Mouse (Mus musculus) hindbrain, embryonic 13.5 days (tissue): Measurements from ENCODE around the gene Esrrg. TPM values are rescaled to one million over a fixed set of nuclear protein-coding genes. Genes with fewer than 3 reads are reported as not detected.

ENCODE experiments used
- ATAC-seq: fragments of 200-750 bp; cut with Nextera tagmentation; 2 replicates; pipeline ENCODE4 v1.8.0; 2017; ENCODE audit warnings: moderate TSS enrichment; ENCODE audit not compliant: low FRiP score
- H3K27ac ChIP-seq: fragments of 300-500 bp; sonication (generic); 2 replicates; pipeline ENCODE4 v1.5.1; 2015; ENCODE audit warnings: inconsistent platforms, mild to moderate bottlenecking, moderate library complexity
- H3K27me3 ChIP-seq: fragments of 300-500 bp; sonication (generic); 2 replicates; pipeline ENCODE4 v1.6.1; 2015; ENCODE audit warnings: mild to moderate bottlenecking, inconsistent platforms
- H3K36me3 ChIP-seq: fragments of 300-500 bp; sonication (generic); 2 replicates; pipeline ENCODE4 v1.6.1; 2015; ENCODE audit warnings: mild to moderate bottlenecking, inconsistent platforms
- H3K4me1 ChIP-seq: fragments of 300-500 bp; sonication (generic); replicated peaks from 2 replicates; pipeline ENCODE4 v1.6.1; 2015; ENCODE audit warnings: inconsistent platforms
- H3K4me2 ChIP-seq: fragments of 300-500 bp; sonication (generic); 2 replicates; pipeline ENCODE4 v1.6.1; 2015; ENCODE audit warnings: inconsistent platforms, mild to moderate bottlenecking, moderate library complexity
- H3K4me3 ChIP-seq: fragments of 300-500 bp; sonication (generic); 2 replicates; pipeline ENCODE4 v1.5.1; 2015; ENCODE audit warnings: mild to moderate bottlenecking, inconsistent platforms
- H3K9ac ChIP-seq: fragments of 300-500 bp; sonication (generic); 2 replicates; pipeline ENCODE4 v1.6.1; 2015; ENCODE audit warnings: mild to moderate bottlenecking, inconsistent platforms
- H3K9me3 ChIP-seq: fragments of 300-500 bp; sonication (generic); 2 replicates; pipeline ENCODE4 v1.6.1; 2016; ENCODE audit warnings: inconsistent platforms
- WGBS: fragments of 180-500 bp; shearing (Covaris S2); methylation state at CpG from one replicate; pipeline ENCODE4 v1.1.7; 2015; 5-methylcytosine and 5-hydroxymethylcytosine counted together
- polyA plus RNA-seq: library from polyadenylated mRNA; unstranded; fragments of >200 nt; fragmentation: Nextera tagmentation; extraction: Ambion mirVana; gene quantifications from 2 replicates; pipeline ENCODE4 v1.2.1, GENCODE M21; 2015

Esrrg gene
- polyA plus RNA-seq, 1 experiment from 2014 or later: 28.9 TPM

- Histone ChIP-seq H3K27me3 (no peaks in the 10 kb centered on the region), H3K4me3 (no peak overlapping the region), H3K9ac (no peak overlapping the region), H3K4me1 (no peaks in the 10 kb centered on the region), H3K27ac (no peak overlapping the region), H3K9me3 (no peaks in the 10 kb centered on the region), H3K4me2 (no peak overlapping the region), H3K36me3 (no peaks in the 10 kb centered on the region)
- no peak for ATAC-seq
- 90% methylated on average over 4 of the region's 4 CpGs for WGBS
Measured at GRCm38 (mm10) chr1:187731171-187731570, 122.6 kb downstream of the Esrrg start.

- Histone ChIP-seq H3K36me3 (no peaks in the 10 kb centered on the region), H3K27me3 (no peaks in the 10 kb centered on the region), H3K27ac (no peak overlapping the region), H3K4me2 (no peak overlapping the region), H3K4me3 (no peak overlapping the region), H3K9ac (no peak overlapping the region), H3K4me1 (peaks cover 4% of the 10 kb centered on the region), H3K9me3 (peaks cover 6% of the 10 kb centered on the region; the same call in 1 of the 2 replicates)
- 57% methylated on average over 14 of the region's 14 CpGs for WGBS
- no peak for ATAC-seq
Measured at GRCm38 (mm10) chr1:187736507-187736906, 127.9 kb downstream of the Esrrg start.

- no peak for ATAC-seq
- Histone ChIP-seq H3K27ac (no peak overlapping the region), H3K4me2 (no peak overlapping the region), H3K36me3 (no peaks in the 10 kb centered on the region), H3K9ac (no peak overlapping the region), H3K9me3 (peaks cover 6% of the 10 kb centered on the region; the same call in 1 of the 2 replicates), H3K4me3 (no peak overlapping the region), H3K27me3 (no peaks in the 10 kb centered on the region), H3K4me1 (peaks cover 4% of the 10 kb centered on the region)
- 90% methylated on average over 7 of the region's 7 CpGs for WGBS
Measured at GRCm38 (mm10) chr1:187737296-187737695, 128.7 kb downstream of the Esrrg start.

- no peaks in the 10 kb centered on the region for H3K36me3 ChIP-seq
- no peak overlapping the region for H3K4me2 ChIP-seq
- H3K27me3 ChIP-seq: no peaks in the 10 kb centered on the region
- peaks cover 4% of the 10 kb centered on the region for H3K4me1 ChIP-seq
- no peak overlapping the region for H3K27ac ChIP-seq
- ATAC-seq: no peak
- H3K9me3 ChIP-seq: peaks cover 6% of the 10 kb centered on the region; the same call in 1 of the 2 replicates
- no peak overlapping the region for H3K9ac ChIP-seq
- 87% methylated on average over 12 of the region's 12 CpGs for WGBS
- H3K4me3 ChIP-seq: no peak overlapping the region
Measured at GRCm38 (mm10) chr1:187740531-187740930, 131.9 kb downstream of the Esrrg start.

- H3K36me3 ChIP-seq: no peaks in the 10 kb centered on the region
- no peak overlapping the region for H3K4me2 ChIP-seq
- H3K27ac ChIP-seq: no peak overlapping the region
- no peak for ATAC-seq
- no peaks in the 10 kb centered on the region for H3K27me3 ChIP-seq
- H3K4me3 ChIP-seq: no peak overlapping the region
- peaks cover 6% of the 10 kb centered on the region; the same call in 1 of the 2 replicates for H3K9me3 ChIP-seq
- no peak overlapping the region for H3K9ac ChIP-seq
- peaks cover 4% of the 10 kb centered on the region for H3K4me1 ChIP-seq
- WGBS: 94% methylated on average over 7 of the region's 7 CpGs
Measured at GRCm38 (mm10) chr1:187741306-187741705, 132.7 kb downstream of the Esrrg start.

GRCm38 (mm10) chr1:187742071-187742470 lies 133.5 kb downstream of the Esrrg start:
- peaks cover 6% of the 10 kb centered on the region; the same call in 1 of the 2 replicates for H3K9me3 ChIP-seq
- no peak overlapping the region for H3K4me2 ChIP-seq
- H3K9ac ChIP-seq: no peak overlapping the region
- WGBS: 74% methylated on average over 8 of the region's 8 CpGs
- no peak overlapping the region for H3K27ac ChIP-seq
- no peaks in the 10 kb centered on the region for H3K36me3 ChIP-seq
- no peak overlapping the region for H3K4me3 ChIP-seq
- H3K4me1 ChIP-seq: no peaks in the 10 kb centered on the region
- no peaks in the 10 kb centered on the region for H3K27me3 ChIP-seq
- ATAC-seq: no peak

- Histone ChIP-seq H3K4me3 (no peak overlapping the region), H3K4me1 (no peaks in the 10 kb centered on the region), H3K36me3 (no peaks in the 10 kb centered on the region), H3K27me3 (no peaks in the 10 kb centered on the region), H3K9me3 (no peaks in the 10 kb centered on the region), H3K9ac (no peak overlapping the region), H3K27ac (no peak overlapping the region), H3K4me2 (no peak overlapping the region)
- no peak for ATAC-seq
- 83% methylated on average over 3 of the region's 3 CpGs for WGBS
Measured at GRCm38 (mm10) chr1:187749294-187749693, 140.7 kb downstream of the Esrrg start.

GRCm38 (mm10) chr1:187749931-187750330 lies 141.3 kb downstream of the Esrrg start:
- no peaks in the 10 kb centered on the region for H3K36me3 ChIP-seq
- no peak overlapping the region for H3K4me3 ChIP-seq
- no peak for ATAC-seq
- H3K9me3 ChIP-seq: no peaks in the 10 kb centered on the region
- no peak overlapping the region for H3K4me2 ChIP-seq
- H3K27me3 ChIP-seq: no peaks in the 10 kb centered on the region
- no peak overlapping the region for H3K9ac ChIP-seq
- WGBS: 61% methylated on average over 5 of the region's 5 CpGs
- H3K27ac ChIP-seq: no peak overlapping the region
- no peaks in the 10 kb centered on the region for H3K4me1 ChIP-seq

GRCm38 (mm10) chr1:187755528-187755927 lies 146.9 kb downstream of the Esrrg start:
- no peak overlapping the region for H3K9ac ChIP-seq
- no peaks in the 10 kb centered on the region; the same call in 1 of the 2 replicates for H3K4me1 ChIP-seq
- ATAC-seq: no peak
- H3K4me2 ChIP-seq: no peak overlapping the region
- no peaks in the 10 kb centered on the region for H3K27me3 ChIP-seq
- no peak overlapping the region for H3K27ac ChIP-seq
- H3K9me3 ChIP-seq: no peaks in the 10 kb centered on the region
- H3K36me3 ChIP-seq: no peaks in the 10 kb centered on the region
- H3K4me3 ChIP-seq: no peak overlapping the region
- 85% methylated on average over 13 of the region's 13 CpGs for WGBS

- no peak for ATAC-seq
- Histone ChIP-seq H3K27ac (no peak overlapping the region), H3K27me3 (no peaks in the 10 kb centered on the region), H3K4me2 (no peak overlapping the region), H3K36me3 (no peaks in the 10 kb centered on the region), H3K4me3 (no peak overlapping the region), H3K9me3 (no peaks in the 10 kb centered on the region), H3K4me1 (peaks cover 3% of the 10 kb centered on the region), H3K9ac (no peak overlapping the region)
- 72% methylated on average over 1 of the region's 1 CpGs for WGBS
Measured at GRCm38 (mm10) chr1:187757981-187758380, 149.4 kb downstream of the Esrrg start.

- Histone ChIP-seq H3K4me3 (no peak overlapping the region), H3K9me3 (no peaks in the 10 kb centered on the region), H3K27me3 (no peaks in the 10 kb centered on the region), H3K36me3 (no peaks in the 10 kb centered on the region), H3K4me1 (peaks cover 8% of the 10 kb centered on the region), H3K4me2 (no peak overlapping the region), H3K9ac (no peak overlapping the region), H3K27ac (no peak overlapping the region)
- WGBS: 72% methylated on average over 3 of the region's 3 CpGs
- ATAC-seq: no peak
Measured at GRCm38 (mm10) chr1:187758546-187758945, 150.0 kb downstream of the Esrrg start.

GRCm38 (mm10) chr1:187759536-187759935 lies 150.9 kb downstream of the Esrrg start:
- Histone ChIP-seq H3K4me1 (peaks cover 8% of the 10 kb centered on the region), H3K9me3 (no peaks in the 10 kb centered on the region), H3K27me3 (no peaks in the 10 kb centered on the region), H3K4me2 (no peak overlapping the region), H3K4me3 (no peak overlapping the region), H3K36me3 (no peaks in the 10 kb centered on the region), H3K9ac (no peak overlapping the region), H3K27ac (no peak overlapping the region)
- no peak for ATAC-seq
- WGBS: 81% methylated on average over 3 of the region's 3 CpGs

- 69% methylated on average over 5 of the region's 5 CpGs for WGBS
- H3K4me1 ChIP-seq: peaks cover 8% of the 10 kb centered on the region
- no peak overlapping the region for H3K4me3 ChIP-seq
- no peaks in the 10 kb centered on the region for H3K36me3 ChIP-seq
- no peaks in the 10 kb centered on the region for H3K27me3 ChIP-seq
- H3K9ac ChIP-seq: no peak overlapping the region
- no peaks in the 10 kb centered on the region for H3K9me3 ChIP-seq
- ATAC-seq: no peak
- no peak overlapping the region for H3K4me2 ChIP-seq
- no peak overlapping the region for H3K27ac ChIP-seq
Measured at GRCm38 (mm10) chr1:187762641-187763450, 154.3 kb downstream of the Esrrg start.
